Mouse (Mus musculus): ENCODE measurements around the gene Twistnb. TPM values are rescaled to one million over a fixed set of nuclear protein-coding genes. Genes with fewer than 3 reads are reported as not detected.

Twistnb gene
- polyA plus RNA-seq (2021), result 16.5 TPM

DNA sequence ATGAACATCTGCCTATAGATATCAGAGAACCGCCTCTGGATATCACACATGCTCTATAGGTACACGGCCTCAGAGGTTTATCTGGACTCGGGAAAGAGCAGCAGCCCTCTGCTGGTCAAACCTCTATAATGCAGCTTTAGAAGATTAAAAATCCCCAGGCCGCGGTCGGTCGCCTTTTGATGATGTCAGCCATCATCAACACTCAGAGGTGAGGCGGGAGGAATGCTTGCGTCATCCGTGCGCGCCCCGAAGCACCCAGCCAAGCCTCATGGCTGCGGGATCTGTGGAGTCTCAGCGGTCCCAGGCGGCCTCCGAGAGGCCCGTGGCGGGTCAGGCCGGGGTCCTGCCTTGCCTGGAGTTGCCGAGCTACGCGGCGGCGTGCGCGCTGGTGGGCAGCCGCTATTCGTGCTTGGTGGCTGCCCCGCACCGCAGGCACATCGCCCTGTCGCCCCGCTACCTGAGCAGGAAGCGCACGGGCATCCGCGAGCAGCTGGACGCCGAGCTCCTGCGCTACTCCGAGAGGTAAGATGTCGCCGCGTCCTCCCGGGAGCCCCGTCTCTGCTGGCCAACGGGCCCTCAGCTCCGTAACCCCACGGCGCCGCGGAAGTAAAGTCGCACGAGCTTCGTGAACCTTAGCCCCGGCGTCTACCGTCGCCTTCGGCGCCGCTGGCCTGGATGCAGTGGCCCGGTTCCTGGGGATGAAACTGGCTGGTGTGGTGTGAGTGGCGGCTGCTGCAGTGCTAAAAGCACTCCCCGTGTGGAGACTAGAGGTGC is at the start of gene Twistnb:
Twistnb (plus strand) TSS at position 249 of the 774 bp plus-strand sequence.
- TF ChIP-seq CTCF (IDR thresholded peaks at IDR 0.05), result peak; percentile 77
- ATAC-seq, result peak; percentile 86
- ChIA-PET POLR2A (interaction anchor here (0.6 to 0.8 kb wide), 2 partner anchors 18 to 206 kb away, joined by 3 to 4 read pairs; no protein-coding TSS in a partner anchor), CTCF (interaction anchor here (0.8 to 3.1 kb wide), 12 partner anchors 11 to 66 kb away, joined by 3 to 23 read pairs (median 5); no protein-coding TSS in a partner anchor)
- H3K27me3 ChIP-seq, result no peaks in the 10 kb centered on the region
- peak; percentile 87 for DNase-seq (ENCODE audit: low read depth, low spot score)
- in situ Hi-C loops (cut with MboI; ENCODE audit: low pct_unique_long_range_greater_than_20kb), result loop anchor here (10.0 to 25.0 kb wide), 2 partner anchors 515 to 1758 kb away; no protein-coding TSS in a partner anchor

GRCm38 (mm10) chr12:33388842-33389241 is 40.6 kb upstream of the Twistnb start:
- ATAC-seq (peak; percentile 74), DNase-seq (ENCODE audit: low read depth, low spot score) (no peak)
- ChIA-PET POLR2A (no interaction called here), CTCF (interaction anchor here (0.9 to 2.6 kb wide), 5 partner anchors 22 to 47 kb away, joined by 4 to 11 read pairs (median 5); partner anchors contain the start of gene Twistnb)
- H3K27me3 ChIP-seq, result no peaks in the 10 kb centered on the region
- in situ Hi-C loops (cut with MboI; ENCODE audit: low pct_unique_long_range_greater_than_20kb), result loop anchor here (5.0 to 25.0 kb wide), 3 partner anchors 33 to 1273 kb away; no protein-coding TSS in a partner anchor
- TF ChIP-seq CTCF (IDR thresholded peaks at IDR 0.05), result peak; percentile 77

DNA sequence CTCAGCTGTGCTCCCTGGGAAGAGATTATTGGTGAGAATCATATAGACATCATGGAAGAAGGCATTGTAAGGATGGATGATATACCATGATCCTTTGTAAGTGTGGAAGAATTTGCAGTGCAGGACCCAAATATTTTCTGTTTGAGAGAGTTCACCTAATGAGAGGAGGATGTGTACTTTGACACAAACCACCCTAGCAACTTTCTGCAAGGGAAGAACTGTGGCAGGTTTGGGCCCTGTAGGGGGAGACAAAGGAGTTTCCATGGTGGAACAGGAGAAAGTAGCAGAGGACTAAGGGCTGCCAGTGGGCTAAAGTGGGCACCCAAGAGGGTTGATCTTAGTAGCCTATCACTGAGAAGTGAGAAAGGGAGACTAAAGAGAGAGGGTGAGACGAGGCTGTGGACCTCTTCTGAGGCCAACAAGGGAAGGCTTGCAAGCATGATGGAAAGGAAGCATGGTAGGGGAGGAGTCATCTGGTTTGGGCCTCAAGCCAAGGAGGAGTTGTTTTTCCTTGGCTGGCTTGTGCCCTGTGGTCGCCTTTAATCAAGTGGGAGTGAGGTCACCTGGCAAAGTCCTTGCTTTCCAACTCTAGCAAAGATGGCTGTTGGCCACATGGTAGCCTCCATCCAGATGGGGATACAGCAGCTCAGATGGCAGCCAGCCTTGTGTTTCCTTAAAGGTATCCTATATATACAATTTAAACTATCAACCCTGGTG is 38.4 kb upstream of the Twistnb start:
- ATAC-seq (no peak), DNase-seq (ENCODE audit: low read depth, low spot score) (no peak)
- ChIA-PET CTCF (interaction anchor here (1.5 to 2.6 kb wide), 2 partner anchors 14 to 38 kb away, joined by 5 to 11 read pairs; partner anchors contain the start of gene Twistnb), POLR2A (no interaction called here)
- TF ChIP-seq CTCF (IDR thresholded peaks at IDR 0.05), result peak; percentile 28
- H3K27me3 ChIP-seq, result no peaks in the 10 kb centered on the region
- in situ Hi-C loops (cut with MboI; ENCODE audit: low pct_unique_long_range_greater_than_20kb), result loop anchor here (25.0 kb wide), 2 partner anchors 1046 to 1271 kb away; no protein-coding TSS in a partner anchor

DNA sequence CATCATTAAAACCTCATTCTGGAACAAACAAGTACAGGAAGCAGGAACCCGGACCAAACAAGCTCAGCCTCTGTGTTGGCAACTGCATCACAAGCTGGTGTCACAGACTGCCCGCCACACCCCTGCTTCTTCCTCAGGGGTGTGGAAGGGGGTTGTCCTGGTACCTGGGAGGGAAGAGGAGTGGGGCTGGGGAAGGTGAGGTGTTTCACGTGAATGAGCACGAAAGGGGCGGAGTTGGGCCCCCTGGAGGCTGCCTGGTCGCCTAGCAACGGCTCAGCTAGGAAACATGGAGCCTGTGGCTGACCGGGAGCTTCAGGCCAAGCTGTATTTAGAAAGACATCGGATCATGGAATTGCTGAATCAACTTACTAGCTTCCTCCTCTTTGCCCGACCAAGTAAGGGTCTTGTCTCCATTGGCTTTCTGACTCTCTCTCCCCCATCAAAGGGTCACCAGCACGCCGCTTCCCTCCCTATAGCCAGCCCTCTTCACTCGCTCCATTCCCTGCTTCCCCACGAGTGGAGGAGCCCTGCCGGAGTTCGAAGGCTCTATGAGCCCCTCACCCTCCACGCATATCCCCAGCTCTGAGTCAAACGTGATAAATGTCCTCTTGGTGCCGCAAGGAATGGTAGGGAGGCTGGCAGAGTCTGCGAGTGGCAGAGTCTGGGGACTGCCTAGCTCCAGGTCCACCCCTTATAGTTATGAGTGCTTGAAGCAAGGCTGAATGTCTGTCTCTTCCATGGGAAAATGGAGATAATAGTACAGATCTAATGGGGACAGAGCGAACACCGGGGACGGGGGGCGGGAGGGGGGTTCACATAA is 34.4 kb upstream of the Twistnb start, which contains the start of gene Efcab10:
Efcab10 (plus strand) TSS at position 51 of the 820 bp plus-strand sequence.
- in situ Hi-C loops (cut with MboI; ENCODE audit: low pct_unique_long_range_greater_than_20kb), result loop anchor here (25.0 kb wide), 2 partner anchors 1042 to 1267 kb away; no protein-coding TSS in a partner anchor
- POLR2A ChIA-PET, result interaction anchor here (0.6 kb wide), 1 partner anchor 142 kb away, joined by 4 read pairs; no protein-coding TSS in a partner anchor
- CTCF ChIA-PET, result interaction anchor here (1.3 kb wide), 1 partner anchor 33 kb away, joined by 3 read pairs; no protein-coding TSS in a partner anchor
- DNase-seq (ENCODE audit: low read depth, low spot score), result no peak
- TF ChIP-seq CTCF (IDR thresholded peaks at IDR 0.05), result no peak
- no peak for ATAC-seq
- no peaks in the 10 kb centered on the region for H3K27me3 ChIP-seq

- POLR2A ChIA-PET, result no interaction called here
- ATAC-seq, result no peak
- H3K27me3 ChIP-seq, result no peaks in the 10 kb centered on the region
- no peak for DNase-seq (ENCODE audit: low read depth, low spot score)
- in situ Hi-C loops (cut with MboI; ENCODE audit: low pct_unique_long_range_greater_than_20kb), result no loop called here
- no peak for TF ChIP-seq CTCF (IDR thresholded peaks at IDR 0.05)
- CTCF ChIA-PET, result interaction anchor here (1.0 to 3.0 kb wide), 2 partner anchors 24 to 26 kb away, joined by 3 to 12 read pairs; partner anchors contain the start of gene Twistnb
Observed at GRCm38 (mm10) chr12:33403265-33403693, 26.2 kb upstream of the Twistnb start.

GRCm38 (mm10) chr12:33404996-33405395 is 24.4 kb upstream of the Twistnb start:
- ATAC-seq (no peak), DNase-seq (ENCODE audit: low read depth, low spot score) (no peak)
- CTCF ChIA-PET, result interaction anchor here (1.1 to 3.0 kb wide), 5 partner anchors 15 to 377 kb away, joined by 3 to 12 read pairs (median 5); partner anchors contain the start of gene Twistnb
- H3K27me3 ChIP-seq, result no peaks in the 10 kb centered on the region
- in situ Hi-C loops (cut with MboI; ENCODE audit: low pct_unique_long_range_greater_than_20kb), result no loop called here
- POLR2A ChIA-PET, result interaction anchor here (0.6 kb wide), 2 partner anchors 17 to 56 kb away, joined by 3 read pairs; no protein-coding TSS in a partner anchor
- TF ChIP-seq CTCF (IDR thresholded peaks at IDR 0.05), result no peak

DNA sequence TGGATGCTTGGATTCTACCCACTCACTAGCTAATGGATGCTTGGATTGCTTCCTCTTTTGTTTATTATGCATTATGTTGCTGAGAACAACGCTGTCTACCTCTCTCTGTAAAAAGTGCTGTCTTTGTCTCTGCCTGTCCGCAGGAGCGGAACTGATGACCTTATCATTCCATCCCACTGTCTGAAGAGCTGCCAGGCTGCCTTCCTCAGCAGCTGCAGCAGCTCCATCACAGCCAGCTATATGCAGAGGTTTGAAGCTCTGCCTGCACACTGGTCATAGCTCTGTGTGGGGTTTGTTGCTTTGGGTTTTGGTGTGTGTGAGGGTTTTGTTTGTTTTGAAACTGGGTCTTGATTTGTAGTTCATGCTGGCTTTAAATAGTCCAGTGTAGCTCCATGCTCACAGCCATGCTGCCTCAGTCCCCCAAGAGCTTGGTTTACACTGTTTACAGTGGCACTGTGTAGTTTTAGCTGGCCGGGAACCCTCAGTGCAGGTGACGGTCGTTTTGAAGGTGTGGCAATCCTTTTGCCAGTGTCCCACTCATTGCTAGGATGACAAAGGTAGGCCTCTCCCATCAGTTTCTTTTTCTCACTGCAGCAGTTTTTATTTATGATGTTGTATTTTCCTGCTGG is 23.9 kb upstream of the Twistnb start:
- no peak for DNase-seq (ENCODE audit: low read depth, low spot score)
- H3K27me3 ChIP-seq, result no peaks in the 10 kb centered on the region
- ChIA-PET POLR2A (interaction anchor here (0.6 kb wide), 1 partner anchor 16 kb away, joined by 3 read pairs; no protein-coding TSS in a partner anchor), CTCF (interaction anchor here (1.1 to 3.0 kb wide), 5 partner anchors 16 to 378 kb away, joined by 3 to 12 read pairs (median 5); partner anchors contain the start of gene Twistnb)
- in situ Hi-C loops (cut with MboI; ENCODE audit: low pct_unique_long_range_greater_than_20kb), result no loop called here
- no peak for TF ChIP-seq CTCF (IDR thresholded peaks at IDR 0.05)
- ATAC-seq, result no peak

DNA sequence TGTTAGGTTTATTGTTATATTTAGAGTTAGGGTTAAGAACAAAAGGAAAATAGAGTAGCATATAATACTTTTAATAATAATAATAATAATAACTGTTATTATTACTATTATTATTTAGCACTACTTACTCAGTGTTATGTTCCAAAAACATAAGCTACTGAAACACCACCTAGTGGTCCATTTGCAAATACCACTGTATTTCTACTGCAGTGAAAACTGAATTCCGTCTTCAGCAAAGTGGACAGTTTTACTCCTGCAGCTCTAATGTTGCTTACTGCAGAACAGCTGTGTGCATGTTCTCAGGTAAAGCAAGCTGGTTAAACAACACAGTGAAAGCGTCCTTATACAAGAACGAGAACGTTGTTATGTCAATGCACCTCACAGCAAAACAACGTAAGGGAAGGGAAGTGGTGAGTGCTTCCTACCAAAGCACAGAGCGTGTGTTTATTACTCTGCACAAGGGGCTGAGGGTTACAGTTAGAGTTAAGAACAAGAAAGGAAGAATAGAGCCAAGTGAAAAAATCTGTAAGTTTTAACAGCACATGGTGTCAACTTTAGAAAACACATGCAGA is 17.8 kb upstream of the Twistnb start:
- POLR2A ChIA-PET, result interaction anchor here (0.8 kb wide), 1 partner anchor 18 kb away, joined by 3 read pairs; the partner anchor contains the start of gene Twistnb
- DNase-seq (ENCODE audit: low read depth, low spot score) (no peak), ATAC-seq (no peak)
- H3K27me3 ChIP-seq, result peaks cover 31% of the 10 kb centered on the region
- in situ Hi-C loops (cut with MboI; ENCODE audit: low pct_unique_long_range_greater_than_20kb), result no loop called here
- CTCF ChIA-PET, result interaction anchor here (0.6 to 1.8 kb wide), 6 partner anchors 11 to 28 kb away, joined by 3 to 6 read pairs (median 4); no protein-coding TSS in a partner anchor
- peak; percentile 46 for TF ChIP-seq CTCF (IDR thresholded peaks at IDR 0.05)
